Mouse (Mus musculus) erythroblast, embryonic 14.5 days (primary cell): ENCODE measurements around the gene Tmem135.

Experiments used
- GATA1 ChIP-seq: IDR thresholded peaks from 2 replicates; pipeline ENCODE4 v1.6.1; 2012; ENCODE audit warnings: low read length, inconsistent platforms, mixed read lengths
- TAL1 ChIP-seq: IDR thresholded peaks from 3 replicates; pipeline ENCODE4 v1.6.1; 2012; ENCODE audit warnings: low read length, inconsistent platforms, mixed read lengths

- no peak for TF ChIP-seq GATA1
- no peak for TF ChIP-seq TAL1
Observed at GRCm38 (mm10) chr7:89337711-89338349, 66.2 kb downstream of the Tmem135 start.
